Mouse (Mus musculus) C3H10T1/2 (cell line): ENCODE results near the gene Fam160a1. TPM values are rescaled to one million over a fixed set of nuclear protein-coding genes. Genes with fewer than 3 reads are reported as not detected.

Experiments used
- polyA plus RNA-seq, 2 experiments: library from polyadenylated mRNA; unstranded; fragments of >200 nt; fragmentation: generic; extraction: Trizol; gene quantifications; one replicate each; pipeline ENCODE4 v1.2.1; 2012; ENCODE audit warnings: missing spikeins in 2 of 2

Gene Fam160a1
- polyA plus RNA-seq: 1 to 10 TPM in 1 of 2 experiments, under 1 TPM in 1; 0.64 to 2.4 TPM

DNA sequence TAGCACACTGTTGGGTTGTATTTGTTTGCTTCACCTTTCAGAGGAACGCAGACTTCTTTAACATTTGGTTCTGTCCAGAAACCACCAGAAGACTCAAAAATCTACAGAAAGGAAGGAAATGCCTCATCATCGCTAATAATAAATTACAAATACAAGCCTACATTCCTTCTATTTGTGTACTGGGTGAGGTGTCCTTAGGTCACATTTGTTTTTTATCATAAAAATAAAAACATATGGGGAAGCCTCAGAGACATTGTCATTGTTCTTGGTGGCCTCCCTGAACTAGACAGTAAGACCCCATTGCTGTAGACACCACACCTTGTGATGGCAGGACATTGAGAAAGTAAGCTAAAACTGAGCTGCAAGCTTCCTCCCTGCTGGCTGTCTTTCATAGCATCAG, at the start of gene Fam160a1:
Gene Fam160a1 (minus strand): TSS at position 101 of the 400 bp plus-strand sequence.

Other genes starting within 250 kb of the Fam160a1 start
- 10 to 100 TPM in 1 of 2 experiments, 1 to 10 TPM in 1; 9.4 to 13.9 TPM for gene Gatb, start 243.2 kb downstream of the Fam160a1 start, polyA plus RNA-seq
- gene Glt28d2, start 70.2 kb upstream of the Fam160a1 start, polyA plus RNA-seq: under 1 TPM; 0.05 to 0.34 TPM
- under 1 TPM; 0.09 to 0.32 TPM for gene Gm37240, start 70.2 kb upstream of the Fam160a1 start, polyA plus RNA-seq
- 10 to 100 TPM in 1 of 2 experiments, 1 to 10 TPM in 1; 1.2 to 21.5 TPM for gene Sh3d19, start 153.8 kb upstream of the Fam160a1 start, polyA plus RNA-seq
- under 1 TPM in 1 of 2 experiments, not detected in 1; 0.08 TPM for gene Prss48, start 185.2 kb upstream of the Fam160a1 start, polyA plus RNA-seq